Mouse (Mus musculus) thymus, adult 2 months (tissue): ENCODE measurements around the gene Chst5.

Source experiments
- CTCF ChIP-seq: fragments of 200-500 bp; IDR thresholded peaks from 2 replicates; pipeline ENCODE4 v1.5.1; 2012; ENCODE audit warnings: mild to moderate bottlenecking, control low read depth, low read length, moderate library complexity, borderline replicate concordance; ENCODE audit not compliant: control insufficient read depth, poor library complexity, insufficient read depth; ENCODE audit errors: extremely low read depth
- POLR2A ChIP-seq: fragments of 200-500 bp; IDR thresholded peaks from 2 replicates; pipeline ENCODE4 v1.6.1; 2012; ENCODE audit warnings: mild to moderate bottlenecking, low read length, control low read depth, moderate library complexity; ENCODE audit not compliant: control insufficient read depth, poor library complexity, insufficient read depth; ENCODE audit errors: extremely low read depth

DNA sequence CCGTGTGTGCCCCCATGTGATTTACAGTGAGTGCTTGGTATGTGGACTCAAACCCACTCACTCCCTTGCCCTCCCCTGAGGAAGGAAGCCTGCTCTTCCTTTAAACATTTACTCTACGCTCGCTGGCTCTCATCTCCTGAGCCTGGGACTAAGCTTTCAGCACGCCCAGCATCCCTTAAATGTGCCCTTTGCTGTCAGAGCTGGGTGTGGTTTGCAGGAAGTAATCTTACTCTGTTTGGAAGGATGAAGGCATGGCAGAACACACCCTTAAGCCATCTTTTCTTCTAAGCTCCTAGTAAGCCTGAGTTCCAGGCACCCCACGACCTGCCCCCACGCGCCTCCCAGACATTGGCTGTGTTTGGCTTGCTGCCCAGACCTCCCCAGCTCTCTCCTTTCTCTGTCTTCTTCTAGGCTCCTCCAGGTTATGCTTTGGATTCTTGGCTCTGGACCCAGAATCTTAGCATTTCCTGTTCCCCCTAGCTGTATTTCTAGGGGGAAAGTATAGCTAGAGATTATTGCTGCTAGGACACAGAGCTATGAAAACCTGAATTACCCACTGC lies 22.1 kb downstream of the Chst5 start:
- no peak for TF ChIP-seq CTCF
- no peak for TF ChIP-seq POLR2A
